Mouse (Mus musculus) adrenal gland, postnatal 4 days (tissue): ENCODE results near the gene Olfr169. TPM values are rescaled to one million over a fixed set of nuclear protein-coding genes. Genes with fewer than 3 reads are reported as not detected.
"Not testable (repeated sequence)": the region's sequence is repeated elsewhere in the genome, so short reads cannot be mapped to it uniquely, and the experiment has no call there.

ENCODE experiments used
- DNase-seq, 2 experiments: peaks; one replicate each; pipeline ENCODE4 v3.0.0; 2021 to 2022; ENCODE audit warnings: low spot score in 2 of 2, mixed read lengths in 2 of 2
- long read RNA-seq, 2 experiments: library from polyadenylated mRNA; stranded (forward); transcript quantifications; one replicate each; pipeline ENCODE4 v2.0.0; 2021
- total RNA-seq, 2 experiments: library from RNA; stranded (reverse); gene quantifications; 2 replicates each; pipeline ENCODE4 v1.2.3; 2021

Gene Olfr169
- total RNA-seq: not detected
- long read RNA-seq, experiment 1: 0 reads
- long read RNA-seq, experiment 2: 0 reads

DNA sequence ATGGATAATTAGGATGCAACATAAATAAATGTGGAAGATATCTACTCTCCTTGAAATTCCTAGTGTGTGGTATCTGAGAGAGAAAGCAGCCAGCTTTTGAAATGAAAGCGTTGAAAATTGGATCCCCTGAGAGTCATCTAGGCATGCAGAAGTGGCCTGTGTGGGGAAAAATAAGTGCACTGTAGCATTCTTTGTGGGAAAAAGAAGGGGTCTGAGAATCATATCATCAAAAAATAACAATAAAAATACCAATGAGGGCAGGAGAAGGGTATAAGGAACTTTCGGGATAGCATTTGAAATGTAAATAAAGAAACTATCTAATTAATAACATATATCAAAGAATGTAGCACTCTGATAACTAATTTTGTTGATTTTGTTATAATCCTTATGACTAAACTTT lies at the start of gene Olfr169:
TSS of gene Olfr169 (minus strand) at position 101 of the 400 bp plus-strand sequence.
- not testable (repeated sequence) for DNase-seq

DNA sequence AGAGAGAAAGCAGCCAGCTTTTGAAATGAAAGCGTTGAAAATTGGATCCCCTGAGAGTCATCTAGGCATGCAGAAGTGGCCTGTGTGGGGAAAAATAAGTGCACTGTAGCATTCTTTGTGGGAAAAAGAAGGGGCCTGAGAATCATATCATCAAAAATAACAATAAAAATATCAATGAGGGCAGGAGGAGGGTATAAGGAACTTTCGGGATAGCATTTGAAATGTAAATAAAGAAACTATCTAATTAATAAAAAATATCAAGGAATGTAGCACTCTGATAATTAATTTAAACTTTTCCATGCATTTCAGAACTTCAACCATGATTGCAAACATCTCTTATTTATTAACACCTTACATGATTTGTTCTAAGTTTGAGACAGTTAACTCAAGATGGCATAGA lies 40.2 kb upstream of the Olfr169 start, which contains the start of gene Olfr170:
TSS of gene Olfr170 (minus strand) at position 101 of the 400 bp plus-strand sequence.
- not testable (repeated sequence) for DNase-seq

DNA sequence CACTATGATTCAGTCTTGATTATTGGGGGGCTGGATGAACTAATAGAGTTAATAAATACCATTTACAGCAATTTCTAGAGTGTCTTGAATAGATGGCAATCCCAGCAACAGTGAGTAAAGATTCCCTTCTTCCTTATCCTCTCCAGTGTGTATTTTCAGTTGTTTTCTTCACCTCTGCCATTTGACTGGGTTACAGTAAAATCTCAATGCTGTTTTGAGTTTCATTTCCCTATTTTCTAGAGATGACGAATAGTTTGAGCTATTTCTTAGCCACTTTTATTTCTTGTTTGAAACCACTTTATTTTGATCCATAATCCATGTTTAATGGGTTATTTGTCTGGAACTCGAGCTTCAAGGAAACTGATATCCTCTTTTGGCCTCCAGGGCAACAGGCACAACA lies 31.6 kb upstream of the Olfr169 start:
- DNase-seq: no peak

GRCm38 (mm10) chr16:19553429-19553828 lies 18.2 kb downstream of the Olfr169 start:
- DNase-seq: not testable (repeated sequence)

- DNase-seq: not testable (repeated sequence)
These were observed 19.4 kb downstream of the Olfr169 start for GRCm38 (mm10) chr16:19552246-19552645.

- DNase-seq: no peak
These were observed 36.2 kb downstream of the Olfr169 start, which contains the start of gene Olfr168 for GRCm38 (mm10) chr16:19535455-19535854. Olfr168 (minus strand) TSS chr16:19535555.

- DNase-seq: no peak
These were observed 49.4 kb downstream of the Olfr169 start, which contains the start of gene Olfr167 for GRCm38 (mm10) chr16:19522166-19522565. Olfr167 (minus strand) TSS chr16:19522266.

Other genes starting within 250 kb of the Olfr169 start
- not detected for gene Olfr165, start 148.7 kb downstream of the Olfr169 start, total RNA-seq
- gene Olfr166, start 88.1 kb downstream of the Olfr169 start, total RNA-seq: not detected
- not detected for gene Olfr167, start 49.5 kb downstream of the Olfr169 start, total RNA-seq
- gene Olfr168, start 36.3 kb downstream of the Olfr169 start, total RNA-seq: not detected
- not detected for gene Olfr170, start 40.1 kb upstream of the Olfr169 start, total RNA-seq
- gene Olfr171, start 58.1 kb upstream of the Olfr169 start, total RNA-seq: not detected
- gene Lamp3, start 134.6 kb upstream of the Olfr169 start, total RNA-seq: under 1 TPM in 1 of 2 experiments, not detected in 1; 0.08 TPM
- gene B3gnt5, start 188.4 kb upstream of the Olfr169 start, total RNA-seq: 1 to 10 TPM; 2.7 to 4.0 TPM